In genomic region chr5:117037261-117037660, GRCm38 (mm10) we compare ENCODE assay signal across 8 mouse cellular contexts.
DNase-seq lines count a peak whose midpoint lies in the region; ATAC-seq and TF ChIP-seq lines count a peak whose summit lies in the region.

No protein-coding gene starts in this region.

- no peak overlapping the region for H3K9ac ChIP-seq in intestine, postnatal 0 days (ENCODE audit: low read depth, low read length)
- no peak overlapping the region for H3K9ac ChIP-seq in intestine, embryonic 16.5 days (ENCODE audit: low read depth, low read length)
- no peak overlapping the region for H3K9ac ChIP-seq in CH12.LX (ENCODE audit: insufficient read depth, low read depth)
- no peak overlapping the region for H3K9ac ChIP-seq in embryonic facial prominence, embryonic 14.5 days (ENCODE audit: low read depth, low read length)
- H3K9ac ChIP-seq in lung, embryonic 14.5 days: no peak overlapping the region

- TF ChIP-seq EP300 in CH12.LX (IDR thresholded peaks at IDR 0.05; ENCODE audit: low read length): no peak

- no peak overlapping the region for H3K4me3 ChIP-seq in intestine, postnatal 0 days (ENCODE audit: low read depth, low read length)
- H3K4me3 ChIP-seq in intestine, embryonic 16.5 days (ENCODE audit: low read length): no peak overlapping the region
- H3K4me3 ChIP-seq in CH12.LX (replicated peaks in 1 of 3; ENCODE audit: low read depth in 2 of 3, low read length in 2 of 3, poor library complexity in 1 of 3): no peak overlapping the region
- no peak overlapping the region for H3K4me3 ChIP-seq in embryonic facial prominence, embryonic 14.5 days (ENCODE audit: low read depth, low read length)
- H3K4me3 ChIP-seq in lung, embryonic 14.5 days (ENCODE audit: low read depth, low read length): no peak overlapping the region

- ATAC-seq in intestine, postnatal 0 days: no peak
- ATAC-seq in intestine, embryonic 16.5 days: no peak
- no peak for ATAC-seq in embryonic facial prominence, embryonic 14.5 days (ENCODE audit: low read depth)
- no peak for ATAC-seq in lung, embryonic 14.5 days (ENCODE audit: insufficient read depth)
- ATAC-seq in monocyte, adult 5-6 weeks (replicated peaks; ENCODE audit: insufficient number of reproducible peaks, low FRiP score, low TSS enrichment, poor library complexity, severe bottlenecking): no peak

- TF ChIP-seq POLR2A in CH12.LX (IDR thresholded peaks at IDR 0.05; ENCODE audit: low read depth, low read length): no peak

- in situ Hi-C loops in CH12.LX (cut with MboI; ENCODE audit: low pct_ligation_motif_present, low pct_unique_long_range_greater_than_20kb, low sequenced_read_pairs): no loop called here

- no peak overlapping the region for H3K27ac ChIP-seq in intestine, postnatal 0 days (ENCODE audit: low read depth, low read length)
- H3K27ac ChIP-seq in intestine, embryonic 16.5 days (ENCODE audit: low read length): no peak overlapping the region
- H3K27ac ChIP-seq in CH12.LX (ENCODE audit: insufficient read depth, low read depth): no peak overlapping the region
- no peak overlapping the region for H3K27ac ChIP-seq in embryonic facial prominence, embryonic 14.5 days (replicated peaks; ENCODE audit: low read depth, low read length)
- H3K27ac ChIP-seq in lung, embryonic 14.5 days (ENCODE audit: low read depth): no peak overlapping the region

- no peaks in the 10 kb centered on the region for H3K9me3 ChIP-seq in intestine, postnatal 0 days (ENCODE audit: control insufficient read depth)
- H3K9me3 ChIP-seq in intestine, embryonic 16.5 days (ENCODE audit: control insufficient read depth, low read length): no peaks in the 10 kb centered on the region
- peaks cover 61% of the 10 kb centered on the region for H3K9me3 ChIP-seq in CH12.LX (replicated peaks; ENCODE audit: low read length)
- no peaks in the 10 kb centered on the region for H3K9me3 ChIP-seq in embryonic facial prominence, embryonic 14.5 days (ENCODE audit: control insufficient read depth, low read length)
- no peaks in the 10 kb centered on the region for H3K9me3 ChIP-seq in lung, embryonic 14.5 days (ENCODE audit: low read depth, low read length)

- H3K27me3 ChIP-seq in intestine, postnatal 0 days (replicated peaks; ENCODE audit: control insufficient read depth, insufficient read depth, low read length): no peaks in the 10 kb centered on the region
- no peaks in the 10 kb centered on the region for H3K27me3 ChIP-seq in intestine, embryonic 16.5 days (replicated peaks; ENCODE audit: control insufficient read depth, insufficient read depth, low read length)
- H3K27me3 ChIP-seq in CH12.LX (replicated peaks): no peaks in the 10 kb centered on the region
- no peaks in the 10 kb centered on the region for H3K27me3 ChIP-seq in embryonic facial prominence, embryonic 14.5 days (replicated peaks; ENCODE audit: control insufficient read depth, insufficient read depth, low read length)
- no peaks in the 10 kb centered on the region for H3K27me3 ChIP-seq in lung, embryonic 14.5 days (ENCODE audit: insufficient read depth, low read length)

- H3K4me2 ChIP-seq in intestine, postnatal 0 days (replicated peaks; ENCODE audit: low read depth): no peak overlapping the region
- H3K4me2 ChIP-seq in intestine, embryonic 16.5 days (ENCODE audit: low read depth, low read length): no peak overlapping the region
- H3K4me2 ChIP-seq in CH12.LX (ENCODE audit: insufficient read depth, low read depth, poor library complexity, severe bottlenecking): no peak overlapping the region
- no peak overlapping the region for H3K4me2 ChIP-seq in embryonic facial prominence, embryonic 14.5 days (ENCODE audit: low read depth, low read length)
- H3K4me2 ChIP-seq in lung, embryonic 14.5 days: no peak overlapping the region

- no peaks in the 10 kb centered on the region for H3K79me2 ChIP-seq in CH12.LX (replicated peaks; ENCODE audit: control insufficient read depth, extremely low read depth, insufficient read depth, poor library complexity, severe bottlenecking)

- dilution Hi-C loops in CH12.LX (cut with MboI; ENCODE audit: extremely low pct_ligation_motif_present, extremely low pct_unique_long_range_greater_than_20kb, low sequenced_read_pairs): no loop called here

- peak; percentile 47 for TF ChIP-seq RAD21 in CH12.LX (IDR thresholded peaks at IDR 0.05; ENCODE audit: low read depth, low read length)

- no peaks in the 10 kb centered on the region for H3K4me1 ChIP-seq in intestine, postnatal 0 days (replicated peaks; ENCODE audit: control insufficient read depth, insufficient read depth, low read length)
- H3K4me1 ChIP-seq in intestine, embryonic 16.5 days (ENCODE audit: control insufficient read depth, insufficient read depth, low read length): no peaks in the 10 kb centered on the region
- no peaks in the 10 kb centered on the region for H3K4me1 ChIP-seq in CH12.LX (ENCODE audit: control insufficient read depth in 1 of 2, insufficient read depth in 2 of 2)
- no peaks in the 10 kb centered on the region for H3K4me1 ChIP-seq in embryonic facial prominence, embryonic 14.5 days (ENCODE audit: control insufficient read depth, insufficient read depth, low read length)
- H3K4me1 ChIP-seq in lung, embryonic 14.5 days (ENCODE audit: insufficient read depth): no peaks in the 10 kb centered on the region

- no peaks in the 10 kb centered on the region for H3K36me3 ChIP-seq in intestine, postnatal 0 days (ENCODE audit: control insufficient read depth, insufficient read depth)
- H3K36me3 ChIP-seq in intestine, embryonic 16.5 days (ENCODE audit: control insufficient read depth, insufficient read depth, low read length): no peaks in the 10 kb centered on the region
- H3K36me3 ChIP-seq in CH12.LX (replicated peaks in 1 of 2; ENCODE audit: control insufficient read depth in 1 of 2, insufficient read depth in 1 of 2, low read length in 1 of 2): no peaks in the 10 kb centered on the region
- H3K36me3 ChIP-seq in embryonic facial prominence, embryonic 14.5 days (ENCODE audit: control insufficient read depth, insufficient read depth, low read length): no peaks in the 10 kb centered on the region
- H3K36me3 ChIP-seq in lung, embryonic 14.5 days (ENCODE audit: insufficient read depth): no peaks in the 10 kb centered on the region

- DNase-seq in CH12.LX (ENCODE audit: extremely low read depth) (peak; percentile 7), NIH3T3 (ENCODE audit: low read depth) (peak; percentile 66)
- peak; percentile 10 for DNase-seq in embryonic facial prominence, embryonic 14.5 days (ENCODE audit: low spot score)
- peak; percentile 67 for DNase-seq in lung, embryonic 14.5 days
- DNase-seq in thymus, postnatal 4 days: peak; percentile 28

- peak; percentile 74 for TF ChIP-seq CTCF in intestine, postnatal 0 days (IDR thresholded peaks at IDR 0.05; ENCODE audit: low read depth)
- peak in 1 of 2 experiments; percentile 67; a peak in 2 of 4 replicates for TF ChIP-seq CTCF in CH12.LX (conservative IDR thresholded peaks at IDR 0.05 in 1 of 2, IDR thresholded peaks at IDR 0.05 in 1 of 2; ENCODE audit: low read depth in 2 of 2, low read length in 2 of 2)
- peak; percentile 63 for TF ChIP-seq CTCF in lung, embryonic 14.5 days (IDR thresholded peaks at IDR 0.05; ENCODE audit: low read depth)

- 22% methylated on average over 3 of the region's 3 CpGs for WGBS in intestine, postnatal 0 days
- WGBS in intestine, embryonic 16.5 days: 22% methylated on average over 3 of the region's 3 CpGs
- WGBS in embryonic facial prominence, embryonic 14.5 days: 28% methylated on average over 3 of the region's 3 CpGs
- 31% methylated on average over 3 of the region's 3 CpGs for WGBS in lung, embryonic 14.5 days

TF ChIP-seq in CH12.LX, 34 proteins besides CTCF, POLR2A, EP300 and RAD21:
- TF ChIP-seq ETS1 (conservative IDR thresholded peaks at IDR 0.05; ENCODE audit: low read depth, low read length): no peak
- TF ChIP-seq SMC3 (IDR thresholded peaks at IDR 0.05; ENCODE audit: low read depth, low read length): peak; percentile 52
- TF ChIP-seq ZNF384 (IDR thresholded peaks at IDR 0.05; ENCODE audit: low read depth, low read length): no peak
- no peak for TF ChIP-seq MYC (IDR thresholded peaks at IDR 0.05; ENCODE audit: low read depth, low read length)

Comparison
In these comparisons a context has a peak if more than half of its experiments do, and no peak if none do; other contexts are left out.
1. DNase-seq: peak in every context shown above with its lines; median percentile 67 in lung, embryonic 14.5 days; 66 in NIH3T3; 28 in thymus, postnatal 4 days; 10 in embryonic facial prominence, embryonic 14.5 days; 7 in CH12.LX.